Mouse (Mus musculus) myocyte (in vitro differentiated cells): Measurements from ENCODE around the gene Loxl1. TPM values are rescaled to one million over a fixed set of nuclear protein-coding genes. Genes with fewer than 3 reads are reported as not detected.

ENCODE experiments used
- H3K27me3 ChIP-seq: one replicate; pipeline ENCODE4 v1.6.1; 2011; ENCODE audit not compliant: control insufficient read depth, insufficient read depth, insufficient read length
- H3K36me3 ChIP-seq: one replicate; pipeline ENCODE4 v1.6.1; 2011; ENCODE audit not compliant: control insufficient read depth, insufficient read depth
- H3K4me2 ChIP-seq: one replicate; pipeline ENCODE4 v1.6.1; 2011; ENCODE audit warnings: low read depth, control low read depth
- H3K4me3 ChIP-seq: one replicate; pipeline ENCODE4 v1.5.1; 2011; ENCODE audit warnings: mild to moderate bottlenecking, control low read depth, moderate library complexity
- H3K79me2 ChIP-seq: one replicate; pipeline ENCODE4 v1.6.1; 2011; ENCODE audit not compliant: control insufficient read depth, insufficient read depth
- H3ac ChIP-seq: one replicate; pipeline ENCODE4 v1.6.1; 2011; ENCODE audit not compliant: control insufficient read depth, insufficient read length
- CEBPB ChIP-seq: IDR thresholded peaks from 2 replicates; pipeline ENCODE4 v1.6.1; 2011; ENCODE audit warnings: mild to moderate bottlenecking, moderate library complexity; ENCODE audit not compliant: poor library complexity, insufficient read depth, severe bottlenecking
- E2F4 ChIP-seq: IDR thresholded peaks from one replicate; pipeline ENCODE4 v1.6.1; 2011; ENCODE audit warnings: mild to moderate bottlenecking, control low read depth, moderate library complexity; ENCODE audit not compliant: insufficient read depth
- MAX ChIP-seq: IDR thresholded peaks from one replicate; pipeline ENCODE4 v1.6.1; 2011; ENCODE audit warnings: low read depth, mild to moderate bottlenecking, control low read depth
- MYOD1 ChIP-seq, 3 experiments: IDR thresholded peaks; one replicate each; pipeline ENCODE4 v1.6.1; 2011; ENCODE audit warnings: control low read depth in 2 of 3, low read depth in 2 of 3, mild to moderate bottlenecking in 2 of 3, moderate library complexity in 1 of 3; ENCODE audit not compliant: insufficient read length in 2 of 3, control insufficient read depth in 1 of 3
- MYOG ChIP-seq, 3 experiments: IDR thresholded peaks; one replicate each; pipeline ENCODE4 v1.6.1; 2011; ENCODE audit warnings: control low read depth in 2 of 3, low read depth in 2 of 3, mild to moderate bottlenecking in 2 of 3; ENCODE audit not compliant: insufficient read length in 2 of 3, control insufficient read depth in 1 of 3, insufficient read depth in 1 of 3
- POLR2A ChIP-seq: IDR thresholded peaks from one replicate; pipeline ENCODE4 v1.6.1; 2011; ENCODE audit warnings: low read depth, mild to moderate bottlenecking, control low read depth, moderate library complexity; ENCODE audit not compliant: insufficient read length
- POLR2AphosphoS2 ChIP-seq: IDR thresholded peaks from one replicate; pipeline ENCODE4 v1.6.1; 2011; ENCODE audit warnings: low read depth, control low read depth; ENCODE audit not compliant: insufficient read length
- REST ChIP-seq: IDR thresholded peaks from one replicate; pipeline ENCODE4 v1.6.1; 2011; ENCODE audit warnings: mild to moderate bottlenecking, control low read depth, moderate library complexity; ENCODE audit not compliant: insufficient read depth, insufficient read length
- SRF ChIP-seq: IDR thresholded peaks from one replicate; pipeline ENCODE4 v1.6.1; 2011; ENCODE audit warnings: low read depth; ENCODE audit not compliant: control insufficient read depth, insufficient read length
- TCF12 ChIP-seq: IDR thresholded peaks from one replicate; pipeline ENCODE4 v1.6.1; 2011; ENCODE audit warnings: mild to moderate bottlenecking, control low read depth; ENCODE audit not compliant: poor library complexity, insufficient read depth, severe bottlenecking
- TCF3 ChIP-seq: IDR thresholded peaks from one replicate; pipeline ENCODE4 v1.6.1; 2011; ENCODE audit warnings: low read depth, control low read depth; ENCODE audit not compliant: insufficient read length
- USF1 ChIP-seq: IDR thresholded peaks from one replicate; pipeline ENCODE4 v1.6.1; 2011; ENCODE audit warnings: low read depth, mild to moderate bottlenecking, control low read depth, moderate library complexity
- polyA plus RNA-seq: library from polyadenylated mRNA; unstranded; fragments of >200 nt; fragmentation: generic; extraction: Trizol; gene quantifications from one replicate; pipeline ENCODE4 v1.2.1, GENCODE M21; 2012; ENCODE audit warnings: missing spikeins

Loxl1 gene
- polyA plus RNA-seq, 1 experiment = 46.1 TPM

- Histone ChIP-seq H3K27me3 (no peaks in the 10 kb centered on the region), H3K4me3 (peak overlapping the region; percentile 59), H3ac (no peak overlapping the region), H3K4me2 (peak overlapping the region; percentile 84), H3K79me2 (peaks cover 39% of the 10 kb centered on the region), H3K36me3 (no peaks in the 10 kb centered on the region)
- TF ChIP-seq POLR2AphosphoS2 (no peak), E2F4 (no peak), MYOG (IDR thresholded peaks at IDR 0.05; ENCODE audit: control insufficient read depth in 1 of 3, insufficient read depth in 1 of 3, insufficient read length in 2 of 3, low read depth in 2 of 3) (no peak), MAX (no peak), SRF (no peak), CEBPB (no peak), TCF12 (no peak), REST (no peak), POLR2A (no peak), MYOD1 (IDR thresholded peaks at IDR 0.05; ENCODE audit: control insufficient read depth in 1 of 3, insufficient read length in 2 of 3, low read depth in 2 of 3) (no peak), USF1 (no peak), TCF3 (no peak)
These were observed 62.7 kb downstream of the Loxl1 start for GRCm38 (mm10) chr9:58250322-58250721.

GRCm38 (mm10) chr9:58249592-58250192 is 63.3 kb downstream of the Loxl1 start, which contains the start of gene Pml:
Gene Pml (minus strand): TSS chr9:58249786.
- Histone ChIP-seq H3ac (peak within 1 kb of the TSS; percentile 70), H3K79me2 (peaks cover 46% of the 10 kb centered on the region), H3K4me2 (peak within 1 kb of the TSS; percentile 84), H3K27me3 (no peaks in the 10 kb centered on the region), H3K4me3 (peak within 1 kb of the TSS; percentile 59), H3K36me3 (no peaks in the 10 kb centered on the region)
- TF ChIP-seq E2F4 (peak; percentile 5), POLR2AphosphoS2 (no peak), TCF12 (no peak), MYOD1 (IDR thresholded peaks at IDR 0.05; ENCODE audit: control insufficient read depth in 1 of 3, insufficient read length in 2 of 3, low read depth in 2 of 3) (no peak), MYOG (IDR thresholded peaks at IDR 0.05; ENCODE audit: control insufficient read depth in 1 of 3, insufficient read depth in 1 of 3, insufficient read length in 2 of 3, low read depth in 2 of 3) (no peak), USF1 (no peak), SRF (no peak), REST (no peak), MAX (no peak), CEBPB (no peak), POLR2A (peak; percentile 26), TCF3 (no peak)

GRCm38 (mm10) chr9:58248746-58249413 is 64.1 kb downstream of the Loxl1 start:
- no peak for TF ChIP-seq SRF
- TF ChIP-seq POLR2A = no peak
- no peak for TF ChIP-seq E2F4
- TF ChIP-seq TCF12 = no peak
- TF ChIP-seq POLR2AphosphoS2 = no peak
- no peak for TF ChIP-seq MYOG (IDR thresholded peaks at IDR 0.05; ENCODE audit: control insufficient read depth in 1 of 3, insufficient read depth in 1 of 3, insufficient read length in 2 of 3, low read depth in 2 of 3)
- no peak for TF ChIP-seq USF1
- TF ChIP-seq TCF3 = no peak
- no peak for TF ChIP-seq MAX
- H3K4me3 ChIP-seq = peak overlapping the region; percentile 59
- H3K36me3 ChIP-seq = no peaks in the 10 kb centered on the region

GRCm38 (mm10) chr9:58247064-58247759 is 65.8 kb downstream of the Loxl1 start:
- Histone ChIP-seq H3K79me2 (peaks cover 61% of the 10 kb centered on the region), H3ac (no peak overlapping the region), H3K4me3 (peak overlapping the region; percentile 59), H3K36me3 (no peaks in the 10 kb centered on the region), H3K27me3 (no peaks in the 10 kb centered on the region), H3K4me2 (peak overlapping the region; percentile 84)
- TF ChIP-seq MAX = no peak
- TF ChIP-seq E2F4 = no peak
- no peak for TF ChIP-seq REST
- TF ChIP-seq MYOD1 (IDR thresholded peaks at IDR 0.05; ENCODE audit: control insufficient read depth in 1 of 3, insufficient read length in 2 of 3, low read depth in 2 of 3) = no peak
- TF ChIP-seq CEBPB = no peak
- peak; percentile 66 for TF ChIP-seq POLR2A
- TF ChIP-seq TCF12 = no peak
- TF ChIP-seq USF1 = no peak
- peak in 1 of 3 experiments; percentile 28 for TF ChIP-seq MYOG (IDR thresholded peaks at IDR 0.05; ENCODE audit: control insufficient read depth in 1 of 3, insufficient read depth in 1 of 3, insufficient read length in 2 of 3, low read depth in 2 of 3)
- TF ChIP-seq POLR2AphosphoS2 = peak; percentile 24
- TF ChIP-seq SRF = no peak

More at GRCm38 (mm10) chr9:58248746-58249413, 64.1 kb downstream of the Loxl1 start:
- peak overlapping the region; percentile 70 for H3ac ChIP-seq
- peak overlapping the region; percentile 84 for H3K4me2 ChIP-seq
- H3K27me3 ChIP-seq = no peaks in the 10 kb centered on the region
- peaks cover 48% of the 10 kb centered on the region for H3K79me2 ChIP-seq
